Mouse (Mus musculus) liver, embryonic 14.5 days (tissue): ENCODE measurements around the gene Dyrk1a.

Source experiments
- CTCF ChIP-seq: IDR thresholded peaks from 2 replicates; pipeline ENCODE4 v1.5.1; 2016; ENCODE audit warnings: antibody characterized with exemption, low read depth, control low read depth
- EP300 ChIP-seq: IDR thresholded peaks from 2 replicates; pipeline ENCODE4 v1.6.1; 2016; ENCODE audit warnings: antibody characterized with exemption, low read depth

- TF ChIP-seq CTCF: no peak
- TF ChIP-seq EP300: no peak
Measured at GRCm38 (mm10) chr16:94568335-94569228, 1.2 kb upstream of the Dyrk1a start.
